19 mouse cellular contexts compared by ENCODE assay signal in the genomic region with DNA sequence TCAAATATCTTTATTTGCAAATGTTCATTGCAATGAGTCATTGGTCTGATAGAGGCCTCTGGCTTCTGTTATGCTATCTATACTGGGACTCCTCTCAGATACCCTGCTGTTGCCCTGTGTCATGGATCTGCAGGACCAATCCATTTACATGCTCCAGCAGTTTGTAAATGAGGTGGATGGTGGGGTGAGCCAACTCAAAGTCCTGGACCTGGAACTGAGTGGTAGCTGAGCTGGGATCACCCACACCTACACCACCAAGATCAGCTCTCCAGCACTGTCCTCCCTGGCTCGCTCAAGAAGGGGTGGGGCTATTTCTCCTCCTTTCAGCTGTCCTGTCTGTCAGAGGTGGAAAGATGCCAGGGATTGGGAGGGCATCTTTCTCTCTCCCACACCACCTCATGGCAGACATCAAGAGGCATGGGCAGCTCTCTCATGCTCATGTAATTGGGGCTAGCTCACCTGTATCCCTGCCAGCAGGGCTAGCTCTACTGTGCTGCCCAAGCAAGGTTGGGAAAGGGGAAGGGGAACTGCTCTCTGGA. TPM values are rescaled to one million over a fixed set of nuclear protein-coding genes. Genes with fewer than 3 reads are reported as not detected.
DNase-seq lines count a peak whose midpoint lies in the region.
"Had no signal": no experiment of that assay in that cellular context is flagged by ENCODE, and none has a peak within 500 bp of the region (broad histone marks: within the 10 kb centered on the region; RNA-seq: fewer than 3 reads in every experiment).

No protein-coding gene starts in this region.

- intact Hi-C loops in heart, postnatal 10 days (cut with DNase I) = no loop called here
- intact Hi-C loops in left cerebral cortex, postnatal 4 days (cut with DNase I) = no loop called here

- DNase-seq in heart, adult 11 months = peak; percentile 61
- DNase-seq in heart, postnatal 10 days = no peak
- peak; percentile 7 for DNase-seq in left cerebral cortex, postnatal 4 days
- no peak for DNase-seq in left cerebral cortex, adult 9 months (ENCODE audit: low spot score in 2 of 2)
- peak; percentile 26 for DNase-seq in Muller cell, postnatal 12 days (ENCODE audit: inconsistent ontology term)
- no peak for DNase-seq in layer of hippocampus, adult 8-10 months (ENCODE audit: low spot score in 2 of 2)
- DNase-seq: adrenal gland, postnatal 10 days; adrenal gland, postnatal 36 days; cerebellum, adult 2 months; cerebellum, adult 9-11 months; forebrain, postnatal 0 days; gastrocnemius, adult 2 months; gastrocnemius, postnatal 14 days; heart, adult 18-20 months; heart, postnatal 36 days had no signal

RNA-seq across cellular contexts. Expression of a gene that starts 4.0 kb away (rescaled TPM):
- total RNA-seq in heart, postnatal 10 days (2021) = not detected
- not detected for total RNA-seq in left cerebral cortex, postnatal 4 days (2021)
- not detected for total RNA-seq in layer of hippocampus, adult 8-10 months (2022)
- total RNA-seq: adrenal gland, adult 18-20 months; adrenal gland, postnatal 10 days; adrenal gland, postnatal 36 days; common myeloid progenitor, adult 5-6 weeks; ES-E14; forebrain, postnatal 0 days; gastrocnemius, adult 2 months; gastrocnemius, postnatal 14 days; gastrocnemius, postnatal 4 days; heart, adult 18-20 months; heart, postnatal 36 days had no signal

RNA-seq across cellular contexts. Expression of a gene that starts 9.2 kb away (rescaled TPM):
- not detected for total RNA-seq in heart, postnatal 10 days (2021)
- total RNA-seq in left cerebral cortex, postnatal 4 days (2021) = not detected
- not detected for total RNA-seq in layer of hippocampus, adult 8-10 months (2022)
- total RNA-seq: adrenal gland, adult 18-20 months; adrenal gland, postnatal 10 days; adrenal gland, postnatal 36 days; common myeloid progenitor, adult 5-6 weeks; ES-E14; forebrain, postnatal 0 days; gastrocnemius, adult 2 months; gastrocnemius, postnatal 14 days; gastrocnemius, postnatal 4 days; heart, adult 18-20 months; heart, postnatal 36 days had no signal

RNA-seq across cellular contexts. Expression of a gene that starts 31.6 kb away (rescaled TPM):
- not detected for total RNA-seq in heart, postnatal 10 days (2021)
- not detected for total RNA-seq in left cerebral cortex, postnatal 4 days (2021)
- total RNA-seq in layer of hippocampus, adult 8-10 months (2022) = not detected
- total RNA-seq: adrenal gland, adult 18-20 months; adrenal gland, postnatal 10 days; adrenal gland, postnatal 36 days; common myeloid progenitor, adult 5-6 weeks; ES-E14; forebrain, postnatal 0 days; gastrocnemius, adult 2 months; gastrocnemius, postnatal 14 days; gastrocnemius, postnatal 4 days; heart, adult 18-20 months; heart, postnatal 36 days had no signal

RNA-seq across cellular contexts. Expression of a gene that starts 46.3 kb away (rescaled TPM):
- total RNA-seq in heart, postnatal 10 days (2021) = not detected
- not detected for total RNA-seq in left cerebral cortex, postnatal 4 days (2021)
- total RNA-seq in layer of hippocampus, adult 8-10 months (2022) = not detected
- total RNA-seq: adrenal gland, adult 18-20 months; adrenal gland, postnatal 10 days; adrenal gland, postnatal 36 days; common myeloid progenitor, adult 5-6 weeks; ES-E14; forebrain, postnatal 0 days; gastrocnemius, adult 2 months; gastrocnemius, postnatal 14 days; gastrocnemius, postnatal 4 days; heart, adult 18-20 months; heart, postnatal 36 days had no signal

Comparison
In these comparisons a context has a peak if more than half of its experiments do, and no peak if none do; other contexts are left out.
1. DNase-seq: peak in heart, adult 11 months (single experiment), left cerebral cortex, postnatal 4 days (single experiment) and Muller cell, postnatal 12 days (single experiment); none in heart, postnatal 10 days (0 of 2), left cerebral cortex, adult 9 months (0 of 2) and layer of hippocampus, adult 8-10 months (0 of 2).